Mouse (Mus musculus): ENCODE results near the gene Adcy9.
"Not testable (repeated sequence)": the region's sequence is repeated elsewhere in the genome, so short reads cannot be mapped to it uniquely, and the experiment has no call there.

The Adcy9 gene

GRCm38 (mm10) chr16:4273702-4274476 is 146.4 kb downstream of the Adcy9 start:
- DNase-seq (ENCODE audit: extremely low spot score, low spot score), result no peak

- DNase-seq (ENCODE audit: extremely low spot score, low spot score), result no peak
These were observed 148.0 kb downstream of the Adcy9 start for GRCm38 (mm10) chr16:4272254-4272653.

GRCm38 (mm10) chr16:4270911-4271310 is 149.4 kb downstream of the Adcy9 start:
- no peak for DNase-seq (ENCODE audit: extremely low spot score, low spot score)

- peak; percentile 86 for DNase-seq (ENCODE audit: extremely low spot score, low spot score)
These were observed 152.2 kb downstream of the Adcy9 start for GRCm38 (mm10) chr16:4267857-4268666.

GRCm38 (mm10) chr16:4267453-4267852 is 152.8 kb downstream of the Adcy9 start:
- no peak for DNase-seq (ENCODE audit: extremely low spot score, low spot score)

GRCm38 (mm10) chr16:4265351-4265750 is 154.9 kb downstream of the Adcy9 start:
- no peak for DNase-seq (ENCODE audit: extremely low spot score, low spot score)

GRCm38 (mm10) chr16:4263486-4263885 is 156.8 kb downstream of the Adcy9 start:
- DNase-seq (ENCODE audit: extremely low spot score, low spot score), result no peak

- DNase-seq (ENCODE audit: extremely low spot score, low spot score), result no peak
These were observed 162.8 kb downstream of the Adcy9 start for GRCm38 (mm10) chr16:4257546-4257945.

GRCm38 (mm10) chr16:4248791-4249190 is 171.5 kb downstream of the Adcy9 start:
- DNase-seq (ENCODE audit: extremely low spot score, low spot score), result no peak

GRCm38 (mm10) chr16:4245241-4245640 is 175.1 kb downstream of the Adcy9 start:
- not testable (repeated sequence) for DNase-seq (ENCODE audit: extremely low spot score, low spot score)
